Mouse (Mus musculus): ENCODE measurements around the gene Iqce. TPM values are rescaled to one million over a fixed set of nuclear protein-coding genes. Genes with fewer than 3 reads are reported as not detected.

The Iqce gene
- total RNA-seq, 2 experiments from 2014 or later, result 3.4 to 3.9 TPM

DNA sequence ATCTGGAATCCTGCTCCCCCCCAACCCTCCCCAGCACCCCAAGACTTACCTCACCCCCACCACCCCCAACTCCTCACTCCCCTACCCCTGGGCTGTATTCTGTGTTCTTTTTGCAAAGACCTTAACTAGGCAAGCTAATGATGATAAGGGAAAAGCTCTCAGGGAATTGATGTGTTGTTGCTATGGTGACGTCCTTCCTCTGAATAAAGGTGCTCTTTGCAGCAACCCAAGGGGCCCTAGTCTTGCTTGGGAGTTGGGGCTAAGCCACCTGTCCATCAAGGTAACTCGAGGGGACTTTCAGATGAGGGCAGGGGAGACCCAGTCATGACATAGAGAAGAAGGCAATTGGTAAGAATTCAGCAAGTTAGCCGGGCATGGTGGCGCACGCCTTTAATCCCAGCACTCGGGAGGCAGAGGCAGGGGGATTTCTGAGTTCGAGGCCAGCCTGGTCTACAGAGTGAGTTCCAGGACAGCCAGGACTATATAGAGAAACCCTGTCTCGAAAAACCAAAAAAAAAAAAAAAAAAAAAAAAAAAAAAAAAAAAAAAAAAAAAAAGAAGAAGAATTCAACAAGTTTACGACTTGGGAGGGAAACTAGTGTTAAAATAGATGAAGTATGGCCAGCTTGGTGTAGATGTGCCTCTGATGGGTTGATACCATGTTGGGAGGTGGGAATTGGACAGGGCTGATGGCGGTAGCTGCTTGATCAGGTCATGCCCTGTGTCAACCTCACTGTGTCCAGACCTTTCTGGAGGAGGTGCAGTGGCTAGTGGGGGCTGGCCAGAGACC lies 86.7 kb downstream of the Iqce start:
- DNase-seq, result no peak

DNA sequence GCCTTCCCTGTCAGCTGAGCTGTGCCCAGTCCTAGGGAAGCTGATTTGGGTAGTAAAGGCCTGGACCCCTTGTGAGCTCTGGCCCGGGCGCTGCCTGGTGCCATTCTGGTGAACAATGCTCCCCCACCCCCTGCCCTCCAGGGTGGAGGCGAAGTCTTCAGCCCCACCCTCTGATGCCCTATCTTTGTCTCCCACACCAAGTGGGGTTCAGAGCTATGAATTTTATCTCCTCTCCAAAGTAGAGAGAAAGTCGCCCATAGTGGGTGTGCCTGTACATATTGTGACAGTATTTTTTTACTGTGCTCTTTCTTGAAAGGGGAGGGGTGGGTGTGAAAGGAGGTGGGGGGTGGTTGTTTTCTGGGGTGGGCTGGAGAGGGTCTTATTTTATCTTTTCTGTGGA lies 87.3 kb downstream of the Iqce start:
- no peak for DNase-seq

DNA sequence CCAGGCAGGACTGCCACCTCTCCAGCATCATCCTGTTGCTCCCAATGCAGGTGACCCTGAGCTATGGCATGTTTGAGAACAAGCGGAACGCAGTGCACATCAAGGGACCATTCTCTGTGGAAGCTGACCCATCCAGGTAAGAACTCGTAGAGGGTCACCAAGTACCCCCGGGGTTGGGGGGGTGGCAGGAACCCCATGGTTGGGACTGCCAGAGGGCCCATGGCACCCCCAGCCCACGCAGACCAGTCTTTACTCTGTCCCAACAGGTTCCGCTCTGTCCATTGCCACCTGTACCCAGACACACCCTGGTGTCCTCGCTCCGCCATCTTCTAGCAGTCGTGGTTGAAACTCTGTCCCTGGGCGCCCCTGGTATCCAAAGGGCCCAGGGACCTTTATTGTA lies 88.0 kb downstream of the Iqce start:
- no peak for DNase-seq

DNA sequence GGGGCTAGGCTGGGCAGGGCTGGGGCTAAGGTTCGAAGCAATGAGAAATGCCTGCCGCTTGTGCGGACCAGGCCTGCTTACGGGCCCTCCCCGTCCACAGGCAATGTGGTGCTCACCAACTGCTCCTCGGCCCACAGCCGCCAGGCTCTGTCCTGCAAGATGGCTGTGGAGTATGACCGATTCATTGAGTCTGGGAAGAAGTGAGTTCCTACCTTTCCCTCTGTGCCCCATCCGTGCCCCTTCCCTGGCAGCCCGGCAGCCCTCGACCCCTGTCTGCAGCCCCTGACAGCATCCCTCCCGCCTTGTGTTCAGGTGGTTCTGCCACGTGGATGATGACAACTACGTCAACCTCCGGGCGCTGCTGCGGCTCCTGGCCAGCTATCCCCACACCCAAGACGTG lies 90.0 kb downstream of the Iqce start:
- no peak for DNase-seq

Other genes with a start within 250 kb of the Iqce start
- gene Chst12, start 196.8 kb downstream of the Iqce start, total RNA-seq (2021), result 1 to 10 TPM; 4.6 to 5.9 TPM
- gene Grifin, start 137.3 kb downstream of the Iqce start, total RNA-seq (2021), result not detected
- 1 to 10 TPM; 2.7 to 5.5 TPM for gene Lfng, start 95.1 kb downstream of the Iqce start, total RNA-seq (2021)
- gene Ttyh3, start 53.3 kb downstream of the Iqce start, total RNA-seq (2021), result 1 to 10 TPM; 6.1 to 7.8 TPM
- gene Brat1, start 2.6 kb upstream of the Iqce start, total RNA-seq (2021), result 1 to 10 TPM; 4.8 to 5.8 TPM
- under 1 TPM in 1 of 2 experiments, not detected in 1; 0.29 TPM for gene Amz1, start 21.7 kb upstream of the Iqce start, total RNA-seq (2021)
- gene Gna12, start 128.1 kb upstream of the Iqce start, total RNA-seq (2021), result 10 to 100 TPM; 26.2 to 27.7 TPM